Mouse (Mus musculus) lung, postnatal 4 days (tissue): ENCODE data around the gene Atp6v0e2.

Experiments
- DNase-seq, 2 experiments: peaks; one replicate each; pipeline ENCODE4 v3.0.0; 2021

The Atp6v0e2 gene

GRCm38 (mm10) chr6:48578736-48579135 is 41.3 kb downstream of the Atp6v0e2 start:
- DNase-seq, result no peak

DNA sequence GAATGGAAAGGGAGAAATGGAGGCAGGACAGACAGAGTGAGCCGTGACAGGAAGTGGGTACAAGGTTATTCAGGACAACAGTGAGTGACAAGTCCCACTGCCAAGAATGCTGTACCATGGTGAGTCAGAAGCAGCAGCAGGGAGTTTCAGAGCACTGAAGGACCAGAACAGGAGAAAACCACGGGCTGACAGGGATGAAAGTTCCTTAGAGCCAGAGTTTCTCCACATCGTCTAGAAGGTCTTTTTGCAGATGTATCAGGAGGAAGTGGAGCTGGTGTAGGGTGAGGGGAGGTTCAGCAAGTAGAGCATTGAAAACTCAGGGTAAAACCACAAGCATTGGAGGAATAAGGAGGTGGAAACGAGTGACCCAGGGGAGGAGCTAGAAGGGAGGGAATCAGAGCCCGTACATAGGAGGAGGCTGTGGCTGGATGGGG is 41.8 kb downstream of the Atp6v0e2 start:
- peak in 1 of 2 experiments; percentile 47 for DNase-seq

- DNase-seq, result no peak
These were observed 43.8 kb downstream of the Atp6v0e2 start for GRCm38 (mm10) chr6:48581257-48581656.

GRCm38 (mm10) chr6:48582037-48582436 is 44.6 kb downstream of the Atp6v0e2 start:
- no peak for DNase-seq

- DNase-seq, result no peak
These were observed 51.9 kb downstream of the Atp6v0e2 start, which contains the start of gene Gm45021 for GRCm38 (mm10) chr6:48589194-48589750. TSS of gene Gm45021 (plus strand) at chr6:48589610.
